Mouse (Mus musculus): ENCODE measurements around the gene Ankrd23. TPM values are rescaled to one million over a fixed set of nuclear protein-coding genes. Genes with fewer than 3 reads are reported as not detected.

Gene Ankrd23
- total and polyA plus RNA-seq, 3 experiments: 2.9 to 3.7 TPM; not detected in 1

DNA sequence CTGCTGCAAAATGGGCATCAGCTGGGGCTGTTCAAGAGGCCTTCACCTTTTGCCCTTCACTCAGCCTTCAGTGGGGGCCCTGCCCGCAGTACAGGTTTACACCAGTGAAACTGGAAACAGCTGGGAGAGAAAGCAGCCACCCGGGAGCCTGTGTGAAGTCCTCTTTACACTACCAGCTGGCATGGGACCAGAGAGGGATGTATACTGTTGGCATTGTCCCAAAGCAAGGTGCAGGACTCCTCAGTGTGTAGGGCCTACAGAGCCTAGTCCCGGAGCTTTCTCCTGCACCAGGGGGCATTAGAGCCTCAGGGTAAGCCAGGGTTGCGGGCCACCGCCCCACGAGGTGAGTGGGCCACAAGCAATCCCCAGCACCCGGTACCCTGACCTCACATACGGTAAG lies 6.2 kb downstream of the Ankrd23 start:
- no peaks in the 10 kb centered on the region for H3K27me3 ChIP-seq (ENCODE audit: control insufficient read depth in 1 of 2, insufficient read depth in 2 of 2, low read length in 2 of 2)
- TF ChIP-seq POLR2AphosphoS2 (IDR thresholded peaks at IDR 0.05; ENCODE audit: low read length): 0 out of 2 replicates have a peak, but pooled peaks have one; percentile 20
- no peak for TF ChIP-seq ELF1 (IDR thresholded peaks at IDR 0.05; ENCODE audit: low read depth, low read length)
- no peak overlapping the region for H3K4me3 ChIP-seq (ENCODE audit: control insufficient read depth in 1 of 2, insufficient read depth in 1 of 2, low read depth in 2 of 2, low read length in 2 of 2)
- no peak for DNase-seq (ENCODE audit: low read depth, low spot score)
- no peak overlapping the region for H3K9ac ChIP-seq (ENCODE audit: control insufficient read depth, low read depth, low read length, poor library complexity, severe bottlenecking)
- H3K79me2 ChIP-seq (ENCODE audit: control insufficient read depth, insufficient read depth, low read length, poor library complexity): no peaks in the 10 kb centered on the region
- peaks cover 0 to 5% of the 10 kb centered on the region in 2 experiments; a peak in 2 of 4 replicates for H3K36me3 ChIP-seq (ENCODE audit: control insufficient read depth in 1 of 2, insufficient read depth in 2 of 2, low read length in 2 of 2)
- H3K9me3 ChIP-seq (replicated peaks; ENCODE audit: insufficient read depth, low read length): no peaks in the 10 kb centered on the region
- peaks cover 0 to 7% of the 10 kb centered on the region in 2 experiments; a peak in 2 of 4 replicates for H3K4me1 ChIP-seq (ENCODE audit: control insufficient read depth in 1 of 2, insufficient read depth in 2 of 2, low read length in 2 of 2)
- H3K27ac ChIP-seq (ENCODE audit: control insufficient read depth, low read depth, low read length): no peak overlapping the region

DNA sequence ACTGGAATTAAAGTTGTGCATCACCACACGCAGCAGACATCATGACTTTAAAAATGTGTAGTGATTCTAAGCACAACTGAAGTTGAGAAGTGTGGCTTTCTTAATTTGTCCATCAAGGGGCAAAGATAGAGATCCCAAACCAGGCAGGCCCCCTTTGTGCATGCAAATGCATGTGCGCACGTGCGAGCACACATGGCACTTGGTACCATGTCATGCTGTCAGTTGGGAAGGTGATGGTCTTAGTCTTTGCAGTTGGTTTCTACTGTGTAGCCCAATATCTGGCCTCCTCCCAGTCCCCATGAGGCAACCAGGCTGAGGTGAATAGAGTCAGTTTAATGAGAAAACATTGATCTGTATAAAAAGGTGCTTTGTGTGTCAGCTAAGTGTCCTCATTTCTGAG lies 6.8 kb downstream of the Ankrd23 start:
- no peak overlapping the region for H3K27ac ChIP-seq (ENCODE audit: control insufficient read depth, low read depth, low read length)
- H3K4me3 ChIP-seq (ENCODE audit: control insufficient read depth in 1 of 2, insufficient read depth in 1 of 2, low read depth in 2 of 2, low read length in 2 of 2): no peak overlapping the region
- TF ChIP-seq KAT2A (conservative IDR thresholded peaks at IDR 0.05; ENCODE audit: low read depth, low read length) (no peak), RCOR1 (IDR thresholded peaks at IDR 0.05; ENCODE audit: low read depth, low read length) (no peak), TAL1 (IDR thresholded peaks at IDR 0.05; ENCODE audit: low read length) (no peak), GABPA (IDR thresholded peaks at IDR 0.05; ENCODE audit: low read depth, low read length) (no peak), SIN3A (IDR thresholded peaks at IDR 0.05; ENCODE audit: low read length) (no peak), POLR2A (IDR thresholded peaks at IDR 0.05; ENCODE audit: control insufficient read depth in 1 of 2, insufficient read depth in 1 of 2, low read depth in 1 of 2, low read length in 2 of 2, poor library complexity in 1 of 2) (no peak), CHD1 (IDR thresholded peaks at IDR 0.05; ENCODE audit: low read depth, low read length) (no peak), HCFC1 (IDR thresholded peaks at IDR 0.05; ENCODE audit: low read depth, low read length) (no peak), ZNF384 (IDR thresholded peaks at IDR 0.05; ENCODE audit: low read depth, low read length) (no peak), GATA1 (IDR thresholded peaks at IDR 0.05; ENCODE audit: low read depth, low read length) (no peak), CTCF (IDR thresholded peaks at IDR 0.05 in 2 of 3, conservative IDR thresholded peaks at IDR 0.05 in 1 of 3; ENCODE audit: control insufficient read depth in 1 of 3, insufficient read depth in 1 of 3, low read depth in 2 of 3, low read length in 3 of 3, poor library complexity in 1 of 3, severe bottlenecking in 1 of 3) (no peak)
- DNase-seq (ENCODE audit: low read depth, low spot score): no peak
- H3K4me1 ChIP-seq (ENCODE audit: control insufficient read depth in 1 of 2, insufficient read depth in 2 of 2, low read length in 2 of 2): peaks cover 0 to 7% of the 10 kb centered on the region in 2 experiments; a peak in 2 of 4 replicates
- no peaks in the 10 kb centered on the region for H3K79me2 ChIP-seq (ENCODE audit: control insufficient read depth, insufficient read depth, low read length, poor library complexity)
- no peak overlapping the region for H3K9ac ChIP-seq (ENCODE audit: control insufficient read depth, low read depth, low read length, poor library complexity, severe bottlenecking)
- peaks cover 0 to 5% of the 10 kb centered on the region in 2 experiments; a peak in 2 of 4 replicates for H3K36me3 ChIP-seq (ENCODE audit: control insufficient read depth in 1 of 2, insufficient read depth in 2 of 2, low read length in 2 of 2)
- H3K9me3 ChIP-seq (replicated peaks; ENCODE audit: insufficient read depth, low read length): no peaks in the 10 kb centered on the region
- no peaks in the 10 kb centered on the region for H3K27me3 ChIP-seq (ENCODE audit: control insufficient read depth in 1 of 2, insufficient read depth in 2 of 2, low read length in 2 of 2)

DNA sequence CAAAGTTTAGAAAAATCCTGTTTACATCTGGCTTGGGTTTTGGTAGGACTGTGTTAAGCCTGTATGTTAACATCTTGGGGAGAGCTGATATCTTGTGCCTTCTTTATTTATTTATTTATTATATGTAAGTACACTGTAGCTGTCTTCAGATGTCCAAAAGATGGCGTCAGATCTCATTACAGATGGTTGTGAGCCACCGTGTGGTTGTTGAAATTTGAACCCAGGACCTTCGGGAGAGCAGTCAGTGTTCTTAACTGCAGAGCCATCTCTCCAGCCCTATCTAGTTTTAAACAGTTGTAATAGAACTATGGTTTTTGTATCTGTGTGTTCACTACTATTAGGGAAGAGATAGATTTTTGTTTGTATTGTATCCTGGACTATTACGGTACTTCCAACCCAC lies 7.4 kb downstream of the Ankrd23 start:
- H3K36me3 ChIP-seq (ENCODE audit: control insufficient read depth in 1 of 2, insufficient read depth in 2 of 2, low read length in 2 of 2): peaks cover 0 to 5% of the 10 kb centered on the region in 2 experiments; a peak in 2 of 4 replicates
- no peak overlapping the region for H3K9ac ChIP-seq (ENCODE audit: control insufficient read depth, low read depth, low read length, poor library complexity, severe bottlenecking)
- H3K4me3 ChIP-seq (ENCODE audit: control insufficient read depth in 1 of 2, insufficient read depth in 1 of 2, low read depth in 2 of 2, low read length in 2 of 2): no peak overlapping the region
- H3K79me2 ChIP-seq (ENCODE audit: control insufficient read depth, insufficient read depth, low read length, poor library complexity): no peaks in the 10 kb centered on the region
- no peak for DNase-seq (ENCODE audit: low read depth, low spot score)
- H3K27ac ChIP-seq (ENCODE audit: control insufficient read depth, low read depth, low read length): no peak overlapping the region
- H3K4me1 ChIP-seq (ENCODE audit: control insufficient read depth in 1 of 2, insufficient read depth in 2 of 2, low read length in 2 of 2): peaks cover 0 to 3% of the 10 kb centered on the region in 2 experiments; a peak in 1 of 4 replicates
- no peaks in the 10 kb centered on the region for H3K9me3 ChIP-seq (replicated peaks; ENCODE audit: insufficient read depth, low read length)
- no peaks in the 10 kb centered on the region for H3K27me3 ChIP-seq (ENCODE audit: control insufficient read depth in 1 of 2, insufficient read depth in 2 of 2, low read length in 2 of 2)
- TF ChIP-seq MAFK (IDR thresholded peaks at IDR 0.05; ENCODE audit: borderline replicate concordance, low read depth, low read length) (no peak), MXI1 (IDR thresholded peaks at IDR 0.05; ENCODE audit: low read depth, low read length) (no peak), TAL1 (IDR thresholded peaks at IDR 0.05; ENCODE audit: low read length) (no peak), ZC3H11A (IDR thresholded peaks at IDR 0.05; ENCODE audit: low read depth, low read length) (no peak), MYB (IDR thresholded peaks at IDR 0.05; ENCODE audit: low read depth, low read length) (no peak), NELFE (IDR thresholded peaks at IDR 0.05; ENCODE audit: low read depth, low read length) (no peak), CHD2 (IDR thresholded peaks at IDR 0.05; ENCODE audit: low read length) (no peak), EP300 (IDR thresholded peaks at IDR 0.05; ENCODE audit: low read depth in 1 of 2, low read length in 2 of 2) (no peak), UBTF (IDR thresholded peaks at IDR 0.05; ENCODE audit: borderline replicate concordance, insufficient read depth, low read depth, low read length) (no peak), MAZ (IDR thresholded peaks at IDR 0.05; ENCODE audit: low read depth, low read length) (no peak), KAT2A (conservative IDR thresholded peaks at IDR 0.05; ENCODE audit: low read depth, low read length) (no peak), ZMIZ1 (IDR thresholded peaks at IDR 0.05; ENCODE audit: low read depth, low read length) (no peak), JUND (IDR thresholded peaks at IDR 0.05; ENCODE audit: low read depth, low read length) (no peak), GABPA (IDR thresholded peaks at IDR 0.05; ENCODE audit: low read depth, low read length) (no peak), E2F4 (IDR thresholded peaks at IDR 0.05; ENCODE audit: borderline replicate concordance, low read depth, low read length) (no peak), MYC (IDR thresholded peaks at IDR 0.05; ENCODE audit: low read depth, low read length) (no peak)

Measured in MEL (cell line).